Mouse (Mus musculus) gastrocnemius, postnatal 4 days (tissue): ENCODE measurements around the gene Ticam1. TPM values are rescaled to one million over a fixed set of nuclear protein-coding genes. Genes with fewer than 3 reads are reported as not detected.

Experiments used
- DNase-seq, 2 experiments: peaks; one replicate each; pipeline ENCODE4 v3.0.0; 2021 to 2022; ENCODE audit warnings: low spot score in 2 of 2, mixed read lengths in 2 of 2
- microRNA-seq: library from miRNA; unstranded; fragments of <30 nt; microRNA quantifications from one replicate; pipeline ENCODE4 v1.2.0, GENCODE M21; 2021
- total RNA-seq, 2 experiments: library from RNA; stranded (reverse); gene quantifications; 2 replicates each; pipeline ENCODE4 v1.2.3; 2021

Gene Ticam1
- total RNA-seq, 2 experiments from 2014 or later: 8.5 to 8.9 TPM

- DNase-seq: peak in 1 of 2 experiments; percentile 51
Measured at GRCm38 (mm10) chr17:56219805-56220204, 56.8 kb downstream of the Ticam1 start.

Small RNA genes within 50 kb of the gene (microRNA-seq; reads per million reads assigned to microRNA genes)
- gene Mir7b: 3.6 reads per million, percentile 11 among the genes with 10 or more reads in this experiment

Other genes starting within 250 kb of the Ticam1 start
- gene Sh3gl1, start 240.2 kb downstream of the Ticam1 start, total RNA-seq: 10 to 100 TPM; 56.0 to 59.9 TPM
- gene Chaf1a, start 236.3 kb downstream of the Ticam1 start, total RNA-seq: 10 to 100 TPM; 13.4 to 14.0 TPM
- gene Ubxn6, start 201.8 kb downstream of the Ticam1 start, total RNA-seq: 10 to 100 TPM; 45.7 to 46.1 TPM
- 10 to 100 TPM; 52.4 to 61.6 TPM for gene Hdgfl2, start 197.2 kb downstream of the Ticam1 start, total RNA-seq
- 10 to 100 TPM; 60.0 to 80.1 TPM for gene Plin4, start 167.0 kb downstream of the Ticam1 start, total RNA-seq
- 10 to 100 TPM; 25.7 to 29.7 TPM for gene Plin5, start 159.2 kb downstream of the Ticam1 start, total RNA-seq
- gene Lrg1, start 154.8 kb downstream of the Ticam1 start, total RNA-seq: 1 to 10 TPM; 3.1 to 4.0 TPM
- 10 to 100 TPM; 21.0 to 21.8 TPM for gene Sema6b, start 136.4 kb downstream of the Ticam1 start, total RNA-seq
- 1 to 10 TPM; 6.7 to 6.8 TPM for gene Tnfaip8l1, start 114.3 kb downstream of the Ticam1 start, total RNA-seq
- 10 to 100 TPM; 42.4 to 47.5 TPM for gene Mydgf, start 92.9 kb downstream of the Ticam1 start, total RNA-seq
- gene Dpp9, start 57.9 kb downstream of the Ticam1 start, total RNA-seq: 10 to 100 TPM; 30.0 to 30.5 TPM
- 10 to 100 TPM; 98.3 to 99.9 TPM for gene Fem1a, start 20.0 kb downstream of the Ticam1 start, total RNA-seq
- 10 to 100 TPM; 59.0 to 60.6 TPM for gene Plin3, start 16.1 kb upstream of the Ticam1 start, total RNA-seq
- not detected for gene Arrdc5, start 23.5 kb upstream of the Ticam1 start, total RNA-seq
- gene Uhrf1, start 26.5 kb upstream of the Ticam1 start, total RNA-seq: 10 to 100 TPM; 39.7 to 41.6 TPM
- 10 to 100 TPM; 33.3 to 35.0 TPM for gene Kdm4b, start 49.3 kb upstream of the Ticam1 start, total RNA-seq
- 100 to 1,000 TPM; 115 TPM for gene Ptprs, start 199.7 kb upstream of the Ticam1 start, total RNA-seq
- not detected for gene Znrf4, start 235.6 kb upstream of the Ticam1 start, total RNA-seq